Mouse (Mus musculus): Measurements from ENCODE around the gene Dlgap1.

DNA sequence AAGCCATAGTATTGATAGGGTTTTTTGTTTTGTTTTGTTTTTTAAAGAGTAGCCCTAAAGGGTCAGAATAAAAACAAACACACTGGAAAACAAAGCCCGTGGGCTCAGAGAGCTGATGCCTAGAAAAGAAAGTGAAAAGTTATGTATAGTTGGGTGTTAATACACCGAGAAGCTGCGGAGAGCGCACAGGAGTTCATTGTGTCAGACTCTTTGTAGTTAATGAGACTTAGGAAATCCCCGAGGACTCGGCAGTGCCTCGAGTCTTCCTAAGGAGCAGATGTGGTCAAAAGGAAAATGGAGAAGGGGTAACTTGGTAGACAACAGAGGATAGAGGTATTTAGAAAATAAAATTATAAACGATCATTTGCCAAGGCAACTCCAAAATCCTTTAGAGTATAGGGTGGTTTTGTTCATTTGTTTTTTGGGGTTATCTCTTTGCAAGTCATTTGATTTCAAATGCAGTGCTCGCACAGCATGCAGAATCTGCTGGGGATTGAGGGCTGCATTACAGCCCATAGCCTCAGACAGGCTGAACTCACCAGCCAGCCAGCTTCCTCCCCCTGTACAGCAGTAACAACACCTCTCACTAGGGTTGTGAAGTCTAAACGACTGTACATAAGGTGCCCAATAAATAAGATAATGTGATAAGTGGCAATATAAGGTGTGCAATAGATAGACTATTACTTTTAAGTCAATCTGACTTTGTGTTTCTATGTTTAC, 866.4 kb downstream of the Dlgap1 start:
- TF ChIP-seq POLR2A (IDR thresholded peaks at IDR 0.05; ENCODE audit: low read depth, low read length) (no peak), CTCF (IDR thresholded peaks at IDR 0.05; ENCODE audit: borderline replicate concordance, insufficient read depth, low read length) (no peak)

Measured in embryonic fibroblast, embryonic 13.5 days (primary cell).